Mouse (Mus musculus): ENCODE measurements around the gene Duoxa1. TPM values are rescaled to one million over a fixed set of nuclear protein-coding genes. Genes with fewer than 3 reads are reported as not detected.

Duoxa1 gene
- total and polyA plus RNA-seq, 3 experiments: 0.23 to 1.5 (median 0.37) TPM

DNA sequence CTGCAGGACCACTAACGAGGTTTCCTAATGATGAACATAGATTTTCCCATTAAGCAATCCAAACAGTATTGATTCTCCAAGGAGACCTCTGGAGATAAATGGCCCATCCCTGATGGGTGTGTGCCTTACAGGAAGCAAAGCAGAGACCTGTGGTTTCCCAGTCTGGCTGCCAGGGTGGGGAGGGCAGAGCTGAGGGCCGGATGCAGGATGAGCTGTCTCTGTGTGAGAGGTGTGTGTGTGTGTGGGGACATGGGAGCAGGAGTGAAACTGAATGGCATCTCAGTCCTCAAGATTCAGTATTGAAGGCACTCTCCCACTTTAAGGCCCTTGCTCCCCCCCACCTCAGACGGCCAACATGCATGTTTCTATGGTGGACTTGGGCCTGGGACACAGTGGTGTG, 42.7 kb upstream of the Duoxa1 start:
- Histone ChIP-seq H3K4me1 (ENCODE audit: control insufficient read depth, insufficient read depth, low read length) (no peaks in the 10 kb centered on the region), H3K27ac (no peak overlapping the region), H3K36me3 (ENCODE audit: control insufficient read depth, insufficient read depth, low read length) (no peaks in the 10 kb centered on the region), H3K79me2 (replicated peaks; ENCODE audit: control insufficient read depth, insufficient read depth, low read length) (no peaks in the 10 kb centered on the region), H3K27me3 (ENCODE audit: control insufficient read depth, insufficient read depth, low read length) (no peaks in the 10 kb centered on the region), H3K4me3 (no peak overlapping the region), H3K9ac (ENCODE audit: low read depth, low read length) (no peak overlapping the region)
- intact Hi-C loops (cut with DNase I): no loop called here
- TF ChIP-seq CTCF (IDR thresholded peaks at IDR 0.05) (no peak), EP300 (IDR thresholded peaks at IDR 0.05; ENCODE audit: insufficient read depth, low read depth, low read length) (no peak), POLR2A (IDR thresholded peaks at IDR 0.05; ENCODE audit: insufficient read depth, low read depth, low read length) (no peak)
- no peak for DNase-seq
- WGBS: 85% methylated on average over 3 of the region's 3 CpGs

DNA sequence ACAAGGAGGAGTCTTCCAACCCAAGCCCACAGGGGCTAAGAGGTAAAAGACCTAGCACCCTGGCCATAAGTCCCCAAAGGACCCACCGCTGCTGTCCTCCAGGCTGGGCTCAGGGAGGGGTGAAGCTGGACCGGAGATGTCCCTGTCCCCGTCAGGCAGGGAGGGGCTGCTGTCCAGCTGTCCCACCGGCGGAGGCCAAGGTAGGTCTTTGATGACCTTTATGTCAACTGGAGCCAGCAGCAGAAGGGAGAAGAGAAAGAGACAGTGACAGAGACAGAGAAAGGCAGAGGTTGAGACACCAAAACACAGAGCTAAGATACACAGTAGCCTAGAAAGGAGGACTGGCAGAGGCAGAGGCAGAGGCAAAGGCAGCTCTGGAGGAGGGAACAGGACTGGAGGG, 41.9 kb upstream of the Duoxa1 start:
- H3K27ac ChIP-seq: no peak overlapping the region
- WGBS: 87% methylated on average over 5 of the region's 5 CpGs
- H3K9ac ChIP-seq (ENCODE audit: low read depth, low read length): no peak overlapping the region
- TF ChIP-seq EP300 (IDR thresholded peaks at IDR 0.05; ENCODE audit: insufficient read depth, low read depth, low read length): no peak
- no peak for TF ChIP-seq POLR2A (IDR thresholded peaks at IDR 0.05; ENCODE audit: insufficient read depth, low read depth, low read length)
- TF ChIP-seq CTCF (IDR thresholded peaks at IDR 0.05): no peak
- DNase-seq: no peak
- intact Hi-C loops (cut with DNase I): no loop called here
- no peak overlapping the region for H3K4me3 ChIP-seq
- no peaks in the 10 kb centered on the region for H3K36me3 ChIP-seq (ENCODE audit: control insufficient read depth, insufficient read depth, low read length)
- no peaks in the 10 kb centered on the region for H3K4me1 ChIP-seq (ENCODE audit: control insufficient read depth, insufficient read depth, low read length)
- no peaks in the 10 kb centered on the region for H3K27me3 ChIP-seq (ENCODE audit: control insufficient read depth, insufficient read depth, low read length)
- no peaks in the 10 kb centered on the region for H3K79me2 ChIP-seq (replicated peaks; ENCODE audit: control insufficient read depth, insufficient read depth, low read length)

DNA sequence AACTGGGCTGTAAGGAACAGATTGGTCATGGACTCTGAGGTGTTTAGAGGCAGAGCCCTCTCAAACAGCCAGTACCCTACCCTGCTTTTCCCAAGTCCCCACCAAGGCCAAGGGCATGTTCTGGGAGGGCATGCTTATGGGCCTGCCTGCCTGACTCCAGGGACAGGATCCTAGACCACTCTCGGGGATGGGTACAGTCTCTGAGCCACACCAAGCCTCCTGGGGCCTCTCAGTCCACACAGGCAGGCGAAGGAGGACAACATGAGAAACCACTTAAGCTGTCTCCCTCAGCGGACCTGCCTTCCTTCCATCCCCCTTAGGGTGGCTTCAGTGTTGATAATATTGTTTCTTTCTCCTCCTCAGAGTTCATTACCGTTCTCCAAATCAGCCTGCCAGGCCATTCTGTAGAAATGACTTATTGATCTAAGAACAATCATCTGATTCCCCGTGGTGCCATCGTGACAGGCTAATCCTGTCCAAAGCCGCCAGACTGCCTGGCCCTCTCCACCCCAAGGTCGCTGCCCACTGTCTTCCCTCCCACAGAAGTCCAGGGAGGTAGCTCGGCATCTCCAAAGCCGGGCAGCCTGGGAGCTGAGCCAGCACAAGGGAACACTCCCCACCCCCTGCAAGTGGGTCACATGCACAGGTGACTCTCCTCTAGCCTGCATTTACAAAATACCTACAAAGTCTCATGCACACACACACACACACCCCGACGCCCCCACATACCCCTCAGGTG, 40.8 kb upstream of the Duoxa1 start:
- WGBS: 67% methylated on average over 12 of the region's 12 CpGs
- no peaks in the 10 kb centered on the region for H3K36me3 ChIP-seq (ENCODE audit: control insufficient read depth, insufficient read depth, low read length)
- H3K9ac ChIP-seq (ENCODE audit: low read depth, low read length): no peak overlapping the region
- no peaks in the 10 kb centered on the region for H3K4me1 ChIP-seq (ENCODE audit: control insufficient read depth, insufficient read depth, low read length)
- no peaks in the 10 kb centered on the region for H3K79me2 ChIP-seq (replicated peaks; ENCODE audit: control insufficient read depth, insufficient read depth, low read length)
- H3K4me3 ChIP-seq: no peak overlapping the region
- TF ChIP-seq CTCF (IDR thresholded peaks at IDR 0.05): no peak
- no peak for TF ChIP-seq EP300 (IDR thresholded peaks at IDR 0.05; ENCODE audit: insufficient read depth, low read depth, low read length)
- TF ChIP-seq POLR2A (IDR thresholded peaks at IDR 0.05; ENCODE audit: insufficient read depth, low read depth, low read length): no peak
- DNase-seq: no peak
- intact Hi-C loops (cut with DNase I): no loop called here
- no peaks in the 10 kb centered on the region for H3K27me3 ChIP-seq (ENCODE audit: control insufficient read depth, insufficient read depth, low read length)
- H3K27ac ChIP-seq: no peak overlapping the region

DNA sequence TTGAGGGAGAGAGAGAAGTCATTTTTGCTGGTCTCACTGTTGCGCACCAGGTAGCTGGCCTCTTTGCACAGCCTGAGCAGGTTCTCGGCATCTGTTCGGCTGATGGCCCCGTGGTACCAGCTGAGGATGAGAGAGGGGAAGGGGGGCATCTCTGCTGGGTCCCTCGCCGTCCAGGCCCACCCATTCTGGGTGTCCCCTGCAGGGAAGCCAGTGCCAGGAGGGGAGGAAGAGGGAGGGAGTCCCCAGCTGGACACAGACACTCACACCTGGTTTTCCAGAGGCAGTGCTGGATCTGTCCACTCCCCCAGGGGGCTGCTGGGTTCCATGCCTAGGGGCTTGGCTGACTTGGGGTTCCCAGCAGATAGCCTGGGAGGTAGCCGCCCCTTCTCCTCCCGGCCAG, 40.2 kb upstream of the Duoxa1 start:
- WGBS: 88% methylated on average over 8 of the region's 8 CpGs
- no peak overlapping the region for H3K9ac ChIP-seq (ENCODE audit: low read depth, low read length)
- no peak overlapping the region for H3K27ac ChIP-seq
- H3K27me3 ChIP-seq (ENCODE audit: control insufficient read depth, insufficient read depth, low read length): no peaks in the 10 kb centered on the region
- intact Hi-C loops (cut with DNase I): no loop called here
- H3K79me2 ChIP-seq (replicated peaks; ENCODE audit: control insufficient read depth, insufficient read depth, low read length): no peaks in the 10 kb centered on the region
- DNase-seq: no peak
- TF ChIP-seq CTCF (IDR thresholded peaks at IDR 0.05) (no peak), POLR2A (IDR thresholded peaks at IDR 0.05; ENCODE audit: insufficient read depth, low read depth, low read length) (no peak), EP300 (IDR thresholded peaks at IDR 0.05; ENCODE audit: insufficient read depth, low read depth, low read length) (no peak)
- H3K4me1 ChIP-seq (ENCODE audit: control insufficient read depth, insufficient read depth, low read length): peaks cover 3% of the 10 kb centered on the region; the same call in 1 of the 2 replicates
- no peaks in the 10 kb centered on the region for H3K36me3 ChIP-seq (ENCODE audit: control insufficient read depth, insufficient read depth, low read length)
- no peak overlapping the region for H3K4me3 ChIP-seq

DNA sequence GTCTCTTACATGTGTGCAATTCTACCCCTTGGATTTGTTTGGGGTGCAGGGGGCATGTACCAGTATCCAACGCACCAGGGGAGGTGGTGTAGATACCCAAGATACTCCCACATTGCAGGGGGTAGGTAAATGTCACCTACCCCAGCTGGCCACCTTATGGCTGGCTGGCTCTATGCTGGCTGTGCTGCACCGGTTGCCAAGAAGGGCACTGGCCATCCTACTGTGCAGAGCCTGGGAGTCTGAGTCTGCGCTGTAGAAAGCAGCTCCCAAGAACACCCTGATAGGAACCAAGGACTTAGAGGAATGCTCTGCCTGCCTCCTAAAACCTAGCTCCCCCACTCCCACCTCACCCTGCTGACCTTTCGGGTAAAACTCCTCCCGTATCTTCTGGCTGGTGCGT, 39.5 kb upstream of the Duoxa1 start:
- Histone ChIP-seq H3K4me1 (ENCODE audit: control insufficient read depth, insufficient read depth, low read length) (peaks cover 3% of the 10 kb centered on the region; the same call in 1 of the 2 replicates), H3K27ac (no peak overlapping the region), H3K27me3 (ENCODE audit: control insufficient read depth, insufficient read depth, low read length) (no peaks in the 10 kb centered on the region), H3K36me3 (ENCODE audit: control insufficient read depth, insufficient read depth, low read length) (no peaks in the 10 kb centered on the region), H3K79me2 (replicated peaks; ENCODE audit: control insufficient read depth, insufficient read depth, low read length) (no peaks in the 10 kb centered on the region), H3K4me3 (no peak overlapping the region), H3K9ac (ENCODE audit: low read depth, low read length) (no peak overlapping the region)
- DNase-seq: no peak
- TF ChIP-seq POLR2A (IDR thresholded peaks at IDR 0.05; ENCODE audit: insufficient read depth, low read depth, low read length) (no peak), CTCF (IDR thresholded peaks at IDR 0.05) (no peak), EP300 (IDR thresholded peaks at IDR 0.05; ENCODE audit: insufficient read depth, low read depth, low read length) (no peak)
- intact Hi-C loops (cut with DNase I): no loop called here
- 92% methylated on average over 6 of the region's 6 CpGs for WGBS

DNA sequence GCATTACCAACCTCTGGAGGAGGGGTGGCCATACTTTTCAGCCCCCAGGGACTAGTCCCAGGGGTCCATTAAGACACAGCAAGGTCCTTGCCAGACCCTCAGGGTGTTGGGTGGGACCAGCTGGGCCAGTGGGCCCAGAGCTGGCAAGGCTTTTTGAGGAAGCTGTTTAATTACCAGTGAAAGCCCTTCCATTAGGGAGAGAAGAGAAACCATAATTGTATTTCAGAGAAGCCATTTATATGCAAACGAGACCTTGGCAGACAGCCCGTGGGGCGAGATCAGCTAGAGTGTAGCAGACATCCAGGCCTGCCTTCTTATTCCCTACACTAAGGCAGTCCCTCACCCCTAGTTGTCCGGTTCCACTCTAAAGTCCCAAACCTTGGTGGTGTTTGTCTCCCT, 38.4 kb upstream of the Duoxa1 start:
- intact Hi-C loops (cut with DNase I): no loop called here
- no peaks in the 10 kb centered on the region for H3K79me2 ChIP-seq (replicated peaks; ENCODE audit: control insufficient read depth, insufficient read depth, low read length)
- H3K4me1 ChIP-seq (ENCODE audit: control insufficient read depth, insufficient read depth, low read length): peaks cover 4% of the 10 kb centered on the region; the same call in 1 of the 2 replicates
- TF ChIP-seq POLR2A (IDR thresholded peaks at IDR 0.05; ENCODE audit: insufficient read depth, low read depth, low read length) (no peak), EP300 (IDR thresholded peaks at IDR 0.05; ENCODE audit: insufficient read depth, low read depth, low read length) (no peak), CTCF (IDR thresholded peaks at IDR 0.05) (no peak)
- no peaks in the 10 kb centered on the region for H3K27me3 ChIP-seq (ENCODE audit: control insufficient read depth, insufficient read depth, low read length)
- H3K36me3 ChIP-seq (ENCODE audit: control insufficient read depth, insufficient read depth, low read length): no peaks in the 10 kb centered on the region
- no peak overlapping the region for H3K4me3 ChIP-seq
- 64% methylated on average over 4 of the region's 4 CpGs for WGBS
- no peak overlapping the region for H3K27ac ChIP-seq
- no peak for DNase-seq
- H3K9ac ChIP-seq (ENCODE audit: low read depth, low read length): no peak overlapping the region
